Mouse (Mus musculus) left cerebral cortex, adult 2 months (tissue): ENCODE results near the gene Cecr2. TPM values are rescaled to one million over a fixed set of nuclear protein-coding genes. Genes with fewer than 3 reads are reported as not detected.

ENCODE experiments used
- DNase-seq, 2 experiments: peaks; one replicate each; pipeline ENCODE4 v3.0.0; 2021 to 2022; ENCODE audit warnings: low spot score in 2 of 2, mixed read lengths in 1 of 2; ENCODE audit errors: extremely low spot score in 1 of 2
- H3K27ac ChIP-seq: fragments of 200-600 bp; 2 replicates; pipeline ENCODE4 v1.8.1; 2022
- H3K4me3 ChIP-seq: fragments of 200-600 bp; 2 replicates; pipeline ENCODE4 v1.8.1; 2022
- CTCF ChIP-seq: fragments of 200-600 bp; IDR thresholded peaks from 2 replicates; pipeline ENCODE4 v1.8.1; 2022; ENCODE audit warnings: antibody characterized with exemption, mild to moderate bottlenecking, moderate library complexity
- intact Hi-C: fragments of 180-260 bp; cut with DNase I; formaldehyde crosslinking; loops from one replicate; pipeline ENCODE4 v1.15.1; 2025
- total RNA-seq, 2 experiments: library from RNA; stranded (reverse); gene quantifications; 2 replicates each; pipeline ENCODE4 v1.2.3; 2021

The Cecr2 gene
- total RNA-seq, 2 experiments from 2014 or later, result 3.1 to 4.1 TPM

DNA sequence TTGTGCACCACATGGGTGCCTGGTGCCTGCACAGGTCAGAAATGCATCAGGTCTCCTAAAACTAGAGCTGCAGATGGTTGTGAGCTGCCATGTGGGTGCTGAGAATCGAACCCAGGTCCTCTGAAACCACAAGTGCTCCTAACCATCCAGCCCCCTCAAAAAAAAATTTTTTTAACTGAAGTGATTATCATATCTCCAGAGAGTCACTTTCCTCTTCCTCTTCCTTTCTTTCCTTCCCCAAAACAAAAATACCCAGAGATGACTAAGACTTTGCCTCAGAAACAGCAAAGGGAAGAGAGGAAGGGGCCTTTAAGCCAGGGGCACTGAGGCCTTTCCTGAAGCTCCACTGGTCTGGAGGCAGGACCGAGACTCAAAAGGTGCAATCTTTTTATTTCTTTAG is 116.8 kb downstream of the Cecr2 start:
- Histone ChIP-seq H3K4me3 (no peak overlapping the region), H3K27ac (no peak overlapping the region)
- no peak for TF ChIP-seq CTCF
- DNase-seq, result no peak
- intact Hi-C loops, result no loop called here

GRCm38 (mm10) chr6:120784351-120784750 is 118.2 kb downstream of the Cecr2 start:
- TF ChIP-seq CTCF, result no peak
- Histone ChIP-seq H3K4me3 (no peak overlapping the region), H3K27ac (no peak overlapping the region)
- intact Hi-C loops, result no loop called here
- DNase-seq, result no peak

- Histone ChIP-seq H3K27ac (no peak overlapping the region), H3K4me3 (no peak overlapping the region)
- DNase-seq, result no peak
- intact Hi-C loops, result no loop called here
- TF ChIP-seq CTCF, result no peak
Measured at GRCm38 (mm10) chr6:120788068-120788607, 122.0 kb downstream of the Cecr2 start.

DNA sequence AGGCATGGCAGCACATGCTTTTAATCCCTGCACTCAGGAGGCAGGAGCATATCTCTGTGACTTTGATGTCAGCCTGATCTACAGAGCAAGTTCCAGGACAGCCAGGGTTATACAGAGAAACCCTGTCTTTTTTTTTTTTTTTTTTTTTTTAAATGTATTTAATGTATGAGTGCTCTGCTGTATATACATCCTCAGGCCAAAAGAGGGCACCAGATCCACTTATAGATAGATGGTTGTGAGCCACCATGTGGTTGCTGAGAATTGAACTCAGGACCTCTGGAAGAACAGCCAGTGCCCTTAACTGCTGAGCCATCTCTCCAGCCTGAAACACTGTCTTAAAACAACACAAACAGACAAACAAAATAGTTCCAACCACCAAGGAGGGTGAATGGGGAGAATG is 122.7 kb downstream of the Cecr2 start:
- Histone ChIP-seq H3K4me3 (no peak overlapping the region), H3K27ac (no peak overlapping the region)
- DNase-seq, result no peak
- peak; percentile 26 for TF ChIP-seq CTCF
- intact Hi-C loops, result no loop called here

DNA sequence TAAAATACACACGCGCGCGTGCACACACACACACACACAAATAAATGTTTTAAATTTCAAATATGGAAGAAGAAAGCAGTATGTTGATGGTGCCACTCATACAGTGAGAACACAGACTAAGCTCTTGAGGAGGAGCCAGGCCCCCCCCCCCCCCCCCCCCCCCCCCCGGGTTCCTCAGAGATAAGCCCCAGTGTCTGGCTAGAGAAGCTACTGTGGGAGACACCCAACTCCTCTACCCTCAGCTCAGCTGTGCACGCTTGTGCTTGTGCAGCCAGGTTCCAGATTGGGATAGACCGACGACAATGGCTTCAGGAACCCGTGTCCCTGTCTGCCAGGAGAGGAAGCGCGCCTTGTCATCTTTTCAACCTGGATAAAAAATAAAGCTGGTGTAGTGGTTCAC is 124.0 kb downstream of the Cecr2 start:
- no peak for DNase-seq
- intact Hi-C loops, result no loop called here
- Histone ChIP-seq H3K4me3 (no peak overlapping the region), H3K27ac (no peak overlapping the region)
- TF ChIP-seq CTCF, result no peak

- no peak overlapping the region for H3K4me3 ChIP-seq
- no peak for TF ChIP-seq CTCF
- no peak for DNase-seq
- intact Hi-C loops, result no loop called here
- H3K27ac ChIP-seq, result no peak overlapping the region
Measured at GRCm38 (mm10) chr6:120790717-120791116, 124.5 kb downstream of the Cecr2 start.

DNA sequence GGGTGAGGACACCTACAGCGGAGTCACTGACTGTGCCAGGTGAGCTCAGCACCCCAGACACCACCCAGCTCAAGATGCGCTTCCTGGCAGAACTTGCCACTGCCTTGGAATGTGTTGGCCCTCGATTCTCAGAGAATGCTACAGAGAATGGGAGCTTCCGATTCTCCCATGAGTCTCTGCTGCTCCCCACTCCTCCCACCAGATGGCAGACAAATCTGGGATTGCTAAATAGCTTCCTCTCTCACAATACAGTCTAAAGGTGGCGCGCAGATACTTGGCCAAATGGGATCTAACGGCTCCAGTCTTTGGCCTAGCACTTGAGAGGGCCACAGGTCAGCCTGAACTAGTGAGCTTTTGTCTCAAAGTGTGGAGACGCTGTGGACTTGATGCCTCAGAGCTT is 126.8 kb downstream of the Cecr2 start:
- DNase-seq, result no peak
- H3K27ac ChIP-seq, result no peak overlapping the region; the same call in none of the 2 replicates
- H3K4me3 ChIP-seq, result no peak overlapping the region
- intact Hi-C loops, result no loop called here
- peak; percentile 29 for TF ChIP-seq CTCF

GRCm38 (mm10) chr6:120795422-120796086 is 129.4 kb downstream of the Cecr2 start:
- H3K27ac ChIP-seq, result no peak overlapping the region; the same call in 1 of the 2 replicates
- no peak for TF ChIP-seq CTCF
- no peak overlapping the region for H3K4me3 ChIP-seq
- intact Hi-C loops, result loop anchor here (1.0 kb wide), 1 partner anchor 63 kb away; no protein-coding TSS in a partner anchor
- no peak for DNase-seq

DNA sequence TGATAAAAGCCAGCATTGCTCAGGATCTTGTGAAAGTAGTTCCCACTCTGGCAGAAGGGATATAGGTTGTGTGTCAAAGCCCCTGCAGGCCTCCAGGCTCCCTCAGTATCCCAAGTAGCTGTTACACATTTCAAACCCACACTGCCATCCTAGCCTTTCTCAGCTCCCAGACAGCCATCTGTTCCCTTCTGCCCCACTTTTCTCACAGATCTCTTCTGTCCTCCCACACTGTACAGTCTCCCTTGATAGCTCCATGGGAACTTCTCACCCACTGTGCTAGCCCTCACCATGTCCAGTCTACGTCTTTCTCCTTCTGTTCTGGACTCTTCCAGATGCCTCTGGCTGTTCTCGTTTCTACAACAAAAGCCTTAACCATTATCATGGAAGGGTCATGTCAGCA is 129.9 kb downstream of the Cecr2 start:
- intact Hi-C loops, result loop anchor here (1.0 kb wide), 1 partner anchor 62 kb away; no protein-coding TSS in a partner anchor
- Histone ChIP-seq H3K4me3 (no peak overlapping the region), H3K27ac (peak overlapping the region; percentile 80)
- no peak for TF ChIP-seq CTCF
- DNase-seq, result peak in 1 of 2 experiments; percentile 31

DNA sequence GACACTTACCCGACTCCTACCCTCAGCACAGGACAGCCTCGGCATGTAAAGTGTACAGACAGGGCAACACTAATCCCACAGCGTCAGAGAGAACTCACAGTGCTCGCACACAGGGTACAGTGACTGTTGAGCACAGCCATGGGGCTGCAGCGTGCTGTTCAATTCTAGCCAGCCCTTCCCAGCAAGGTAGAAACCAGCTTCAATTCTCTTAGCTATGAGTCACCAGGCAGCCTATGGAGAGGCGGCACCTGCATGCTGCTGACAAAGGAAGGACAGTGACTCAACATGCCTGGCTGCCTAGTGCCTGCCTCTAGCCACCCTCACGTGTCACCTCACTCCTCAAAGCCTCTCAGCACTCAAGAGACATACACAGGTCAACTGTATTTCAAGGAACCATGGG is 131.8 kb downstream of the Cecr2 start:
- peak; percentile 42 to 52 for DNase-seq
- no peak overlapping the region for H3K4me3 ChIP-seq
- H3K27ac ChIP-seq, result peak overlapping the region; percentile 47
- TF ChIP-seq CTCF, result no peak
- intact Hi-C loops, result no loop called here

DNA sequence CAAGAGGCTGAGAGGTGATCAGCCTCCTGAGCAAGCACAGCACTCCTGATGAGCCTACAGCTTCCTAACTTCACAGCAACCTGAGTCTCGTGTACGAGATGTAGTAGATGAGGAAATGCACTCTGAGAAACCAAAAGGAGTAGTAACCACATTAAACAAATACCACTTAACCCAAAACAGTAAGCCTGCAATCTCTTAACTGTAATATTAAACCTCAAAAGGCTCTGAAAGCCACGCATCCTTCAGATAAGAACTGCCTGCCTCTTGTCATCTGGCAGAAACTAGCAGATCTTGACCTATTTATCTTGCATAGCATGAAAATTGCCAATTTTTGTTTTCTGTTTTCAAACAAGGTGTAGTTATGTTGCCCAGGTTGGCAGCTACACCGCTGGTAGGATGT is 132.7 kb downstream of the Cecr2 start:
- Histone ChIP-seq H3K27ac (peak overlapping the region; percentile 47), H3K4me3 (no peak overlapping the region)
- intact Hi-C loops, result no loop called here
- no peak for TF ChIP-seq CTCF
- no peak for DNase-seq

- no peak for TF ChIP-seq CTCF
- no peak for DNase-seq
- intact Hi-C loops, result no loop called here
- peak overlapping the region; percentile 42; the same call in 1 of the 2 replicates for H3K27ac ChIP-seq
- H3K4me3 ChIP-seq, result no peak overlapping the region
Measured at GRCm38 (mm10) chr6:120799581-120800041, 133.4 kb downstream of the Cecr2 start.
